Comparison of ENCODE assay signal across 15 mouse cellular contexts in genomic region chr7:130315221-130315620, GRCm38 (mm10).
"Had no signal": no experiment of that assay in that cellular context is flagged by ENCODE, and none has a peak within 500 bp of the region (broad histone marks: within the 10 kb centered on the region; RNA-seq: fewer than 3 reads in every experiment).

No protein-coding gene starts in this region.

- H3K27ac ChIP-seq: liver, embryonic 12.5 days; liver, embryonic 14.5 days; macrophage; midbrain, embryonic 13.5 days; midbrain, embryonic 15.5 days; neural tube, embryonic 12.5 days; stomach, embryonic 15.5 days; stomach, postnatal 0 days had no signal

- H3K27me3 ChIP-seq: liver, embryonic 12.5 days; megakaryocyte, embryonic 14.5 days; neural tube, embryonic 12.5 days; stomach, embryonic 15.5 days had no signal

- ATAC-seq: liver, embryonic 12.5 days; midbrain, embryonic 13.5 days; midbrain, embryonic 15.5 days had no signal

- H3K9ac ChIP-seq: liver, embryonic 12.5 days; liver, embryonic 14.5 days; lung, embryonic 14.5 days; midbrain, embryonic 13.5 days; midbrain, embryonic 15.5 days; neural tube, embryonic 12.5 days; stomach, embryonic 15.5 days had no signal

- H3K4me2 ChIP-seq: liver, embryonic 12.5 days; lung, embryonic 14.5 days; midbrain, embryonic 11.5 days; midbrain, embryonic 13.5 days; midbrain, embryonic 15.5 days; neural tube, embryonic 12.5 days; stomach, embryonic 15.5 days had no signal

- H3K4me1 ChIP-seq: liver, embryonic 12.5 days; megakaryocyte, embryonic 14.5 days had no signal

- DNase-seq: lung, embryonic 14.5 days; right cerebral cortex, postnatal 14 days; thymus, adult 2 months; thymus, postnatal 25 days; thymus, postnatal 4 days had no signal

- H3K9me3 ChIP-seq: liver, embryonic 12.5 days; megakaryocyte, embryonic 14.5 days; midbrain, embryonic 13.5 days; midbrain, embryonic 15.5 days; neural tube, embryonic 12.5 days; stomach, embryonic 15.5 days had no signal

- H3K36me3 ChIP-seq: liver, embryonic 12.5 days; midbrain, embryonic 13.5 days; midbrain, embryonic 15.5 days; neural tube, embryonic 12.5 days; stomach, embryonic 15.5 days had no signal

- H3K4me3 ChIP-seq: liver, embryonic 12.5 days; megakaryocyte, embryonic 14.5 days; midbrain, embryonic 13.5 days; midbrain, embryonic 15.5 days; neural tube, embryonic 12.5 days; stomach, embryonic 15.5 days had no signal
